In genomic region chr4:43745187-43745586, GRCm38 (mm10) we compare ENCODE assay signal across 10 mouse cellular contexts. TPM values are rescaled to one million over a fixed set of nuclear protein-coding genes. Genes with fewer than 3 reads are reported as not detected.
DNase-seq lines count a peak whose midpoint lies in the region; ATAC-seq and TF ChIP-seq lines count a peak whose summit lies in the region.
"Had no signal": no experiment of that assay in that cellular context is flagged by ENCODE, and none has a peak within 500 bp of the region (broad histone marks: within the 10 kb centered on the region; RNA-seq: fewer than 3 reads in every experiment).

No protein-coding gene starts in this region.

- no peaks in the 10 kb centered on the region for H3K4me1 ChIP-seq in lung, adult 2 months (ENCODE audit: control insufficient read depth, insufficient read depth, low read length)

- peak; percentile 35; the same call in 1 of the 2 replicates for TF ChIP-seq CTCF in lung, adult 2 months (IDR thresholded peaks at IDR 0.05; ENCODE audit: insufficient read depth, low read length)

- WGBS in lung, adult 2 months = 15% methylated on average over 6 of the region's 6 CpGs

- TF ChIP-seq POLR2A in lung, adult 2 months (IDR thresholded peaks at IDR 0.05; ENCODE audit: borderline replicate concordance, extremely low read depth, low read depth, low read length) = no peak

- ATAC-seq in frontal cortex, adult (ENCODE audit: low TSS enrichment) = 0 out of 2 replicates have a peak, but pooled peaks have one; percentile 55
- ATAC-seq in common myeloid progenitor, adult 5-6 weeks (replicated peaks; ENCODE audit: low read depth, poor library complexity, severe bottlenecking) = peak; percentile 58; the same call in 1 of the 2 replicates

- H3K4me3 ChIP-seq in lung, adult 2 months (replicated peaks; ENCODE audit: extremely low read depth, low read depth, low read length) = no peak overlapping the region

- no peak for DNase-seq in frontal cortex, postnatal 14 days (ENCODE audit: low spot score in 2 of 2)
- DNase-seq in lung, adult 2 months = no peak
- DNase-seq in lung, postnatal 4 days = no peak
- DNase-seq in naive thymus-derived CD4-positive, alpha-beta T cell, adult 2 months (ENCODE audit: low read depth) = peak; percentile 32
- DNase-seq in adrenal gland, postnatal 25 days = no peak
- no peak for DNase-seq in urinary bladder, adult 2 months (ENCODE audit: low spot score)

RNA-seq across cellular contexts. Expression of gene Spaar, which starts 15.4 kb away (rescaled TPM):
- polyA plus RNA-seq in lung, adult 2 months (2012; rRNA removed) = 5.7 and 9.4 TPM in 2 replicates
- not detected in 2 replicates for total RNA-seq in common myeloid progenitor, adult 5-6 weeks (2017)
- total RNA-seq in adrenal gland, postnatal 25 days (2021) = 2.1 and 2.7 TPM in 2 replicates
- 1.2 and 1.6 TPM in 2 replicates for polyA plus RNA-seq in urinary bladder, adult 2 months (2012; rRNA removed)
- total RNA-seq: monocyte, adult 5-6 weeks had no signal

RNA-seq across cellular contexts. Expression of gene Hrct1, which starts 18.2 kb away (rescaled TPM):
- 14.4 and 15.1 TPM in 2 replicates for polyA plus RNA-seq in lung, adult 2 months (2012; rRNA removed)
- not detected in 2 replicates for total RNA-seq in common myeloid progenitor, adult 5-6 weeks (2017)
- 1.5 and 1.9 TPM in 2 replicates for total RNA-seq in adrenal gland, postnatal 25 days (2021)
- polyA plus RNA-seq in urinary bladder, adult 2 months (2012; rRNA removed) = 5.2 and 7.8 TPM in 2 replicates
- total RNA-seq: monocyte, adult 5-6 weeks had no signal

RNA-seq across cellular contexts. Expression of gene Olfr159, which starts 25.6 kb away (rescaled TPM):
- polyA plus RNA-seq in lung, adult 2 months (2012; rRNA removed) = 0.13 TPM in 1 of 2 replicates, not detected in the other
- not detected in 2 replicates for total RNA-seq in common myeloid progenitor, adult 5-6 weeks (2017)
- total RNA-seq in adrenal gland, postnatal 25 days (2021) = not detected in 2 replicates
- polyA plus RNA-seq in urinary bladder, adult 2 months (2012; rRNA removed) = not detected in 2 replicates
- total RNA-seq: layer of hippocampus, postnatal 10 days; monocyte, adult 5-6 weeks had no signal

RNA-seq across cellular contexts. Expression of gene Olfr71, which starts 35.1 kb away (rescaled TPM):
- polyA plus RNA-seq in lung, adult 2 months (2012; rRNA removed) = 0.37 and 0.67 TPM in 2 replicates
- not detected in 2 replicates for total RNA-seq in common myeloid progenitor, adult 5-6 weeks (2017)
- not detected in 2 replicates for total RNA-seq in adrenal gland, postnatal 25 days (2021)
- polyA plus RNA-seq in urinary bladder, adult 2 months (2012; rRNA removed) = not detected in 2 replicates
- total RNA-seq: layer of hippocampus, postnatal 10 days; monocyte, adult 5-6 weeks had no signal

RNA-seq across cellular contexts. Expression of gene Olfr70, which starts 44.6 kb away (rescaled TPM):
- polyA plus RNA-seq in lung, adult 2 months (2012; rRNA removed) = not detected in 2 replicates
- total RNA-seq in common myeloid progenitor, adult 5-6 weeks (2017) = not detected in 2 replicates
- total RNA-seq in adrenal gland, postnatal 25 days (2021) = not detected in 2 replicates
- polyA plus RNA-seq in urinary bladder, adult 2 months (2012; rRNA removed) = not detected in 2 replicates
- total RNA-seq: layer of hippocampus, postnatal 10 days; monocyte, adult 5-6 weeks had no signal
